Mouse (Mus musculus) macrophage (primary cell): Measurements from ENCODE around the gene Arpp21. TPM values are rescaled to one million over a fixed set of nuclear protein-coding genes. Genes with fewer than 3 reads are reported as not detected.

Experiments used
- H3K27ac ChIP-seq: fragments of 350-480 bp; formaldehyde crosslinking; 2 replicates; pipeline ENCODE4 v1.9.0; 2021
- H3K36me3 ChIP-seq: fragments of 350-480 bp; formaldehyde crosslinking; 2 replicates; pipeline ENCODE4 v1.9.0; 2021; ENCODE audit errors: inconsistent target
- H3K4me3 ChIP-seq: fragments of 350-480 bp; formaldehyde crosslinking; 2 replicates; pipeline ENCODE4 v1.9.0; 2021; ENCODE audit errors: inconsistent target
- H3K79me2 ChIP-seq: fragments of 350-480 bp; formaldehyde crosslinking; 2 replicates; pipeline ENCODE4 v1.9.0; 2021; ENCODE audit errors: inconsistent target
- WGBS: methylation state at CpG from one replicate; pipeline ENCODE4 v1.1.7; 2026; ENCODE audit warnings: inconsistent platforms; ENCODE audit not compliant: missing documents; 5-methylcytosine and 5-hydroxymethylcytosine counted together
- polyA plus RNA-seq: library from polyadenylated mRNA; stranded (reverse); fragments of 250-400 nt; gene quantifications from 3 replicates; pipeline ENCODE4 v1.2.4, GENCODE M21; 2018; ENCODE audit warnings: inconsistent platforms
- total RNA-seq, 78 experiments: library from RNA; depleted of rRNA; stranded (reverse); fragments of 250-400 nt; gene quantifications; 1 replicate in 9 of 78; 2 replicates in 24 of 78; 3 replicates in 43 of 78; 4 replicates in 2 of 78; pipeline ENCODE4 v1.2.4; 2018; ENCODE audit warnings: inconsistent platforms in 56 of 78

Arpp21 gene
- total RNA-seq (2018; cell fraction: chromatin; rRNA removed) = not detected
- total RNA-seq (2018; cell fraction: cytosol; rRNA removed) = not detected
- total RNA-seq (2018; cell fraction: nucleus; rRNA removed) = under 1 TPM in 1 of 26 experiments, not detected in 25; 0.75 TPM
- 0.19 TPM in 1 of 3 replicates, not detected in the others for polyA plus RNA-seq

- Histone ChIP-seq H3K27ac (no peak within 1 kb of the TSS), H3K4me3 (no peak within 1 kb of the TSS), H3K79me2 (no peaks in the 10 kb centered on the region), H3K36me3 (no peaks in the 10 kb centered on the region)
- WGBS = 57% methylated on average over 16 of the region's 16 CpGs
Measured at GRCm38 (mm10) chr9:112235696-112236397, at the start of gene Arpp21. Gene Arpp21, minus strand, starts transcription at chr9:112235938.

GRCm38 (mm10) chr9:112272426-112272969 is 36.8 kb upstream of the Arpp21 start:
- no peak overlapping the region for H3K4me3 ChIP-seq
- no peaks in the 10 kb centered on the region for H3K36me3 ChIP-seq
- no peak overlapping the region for H3K27ac ChIP-seq
- 23% methylated on average over 8 of the region's 8 CpGs for WGBS
- no peaks in the 10 kb centered on the region for H3K79me2 ChIP-seq

GRCm38 (mm10) chr9:112264982-112265641 is 29.4 kb upstream of the Arpp21 start:
- Histone ChIP-seq H3K4me3 (no peak overlapping the region), H3K36me3 (no peaks in the 10 kb centered on the region), H3K79me2 (no peaks in the 10 kb centered on the region), H3K27ac (no peak overlapping the region)
- 92% methylated on average over 4 of the region's 4 CpGs for WGBS

- H3K27ac ChIP-seq = no peak overlapping the region
- WGBS = 92% methylated on average over 16 of the region's 16 CpGs
- no peak overlapping the region for H3K4me3 ChIP-seq
- H3K36me3 ChIP-seq = no peaks in the 10 kb centered on the region
- no peaks in the 10 kb centered on the region for H3K79me2 ChIP-seq
Measured at GRCm38 (mm10) chr9:112261986-112262901, 26.5 kb upstream of the Arpp21 start.

- no peak overlapping the region for H3K27ac ChIP-seq
- H3K36me3 ChIP-seq = no peaks in the 10 kb centered on the region
- no peaks in the 10 kb centered on the region for H3K79me2 ChIP-seq
- no peak overlapping the region for H3K4me3 ChIP-seq
- WGBS = 90% methylated on average over 2 of the region's 2 CpGs
Measured at GRCm38 (mm10) chr9:112261556-112261955, 25.8 kb upstream of the Arpp21 start.

- H3K27ac ChIP-seq = no peak overlapping the region
- H3K4me3 ChIP-seq = no peak overlapping the region
- no peaks in the 10 kb centered on the region for H3K79me2 ChIP-seq
- 87% methylated on average over 2 of the region's 2 CpGs for WGBS
- H3K36me3 ChIP-seq = no peaks in the 10 kb centered on the region
Measured at GRCm38 (mm10) chr9:112260696-112261095, 25.0 kb upstream of the Arpp21 start.

GRCm38 (mm10) chr9:112258560-112258959 is 22.8 kb upstream of the Arpp21 start:
- no peaks in the 10 kb centered on the region for H3K79me2 ChIP-seq
- no peak overlapping the region for H3K27ac ChIP-seq
- no peaks in the 10 kb centered on the region for H3K36me3 ChIP-seq
- 81% methylated on average over 1 of the region's 1 CpGs for WGBS
- no peak overlapping the region for H3K4me3 ChIP-seq

GRCm38 (mm10) chr9:112255971-112256370 is 20.2 kb upstream of the Arpp21 start:
- no peaks in the 10 kb centered on the region for H3K79me2 ChIP-seq
- no peaks in the 10 kb centered on the region for H3K36me3 ChIP-seq
- WGBS = 80% methylated on average over 2 of the region's 2 CpGs
- H3K4me3 ChIP-seq = no peak overlapping the region
- H3K27ac ChIP-seq = no peak overlapping the region

GRCm38 (mm10) chr9:112253730-112254129 is 18.0 kb upstream of the Arpp21 start:
- 87% methylated on average over 1 of the region's 1 CpGs for WGBS
- Histone ChIP-seq H3K27ac (no peak overlapping the region), H3K36me3 (no peaks in the 10 kb centered on the region), H3K79me2 (no peaks in the 10 kb centered on the region), H3K4me3 (no peak overlapping the region)

- WGBS = 89% methylated on average over 3 of the region's 3 CpGs
- Histone ChIP-seq H3K79me2 (no peaks in the 10 kb centered on the region), H3K36me3 (no peaks in the 10 kb centered on the region), H3K27ac (no peak overlapping the region), H3K4me3 (no peak overlapping the region)
Measured at GRCm38 (mm10) chr9:112251857-112252256, 16.1 kb upstream of the Arpp21 start.

- 94% methylated on average over 5 of the region's 5 CpGs for whole genome bisulfite sequencing
- Histone ChIP-seq H3K4me3 (no peak overlapping the region), H3K79me2 (no peaks in the 10 kb centered on the region), H3K36me3 (no peaks in the 10 kb centered on the region), H3K27ac (no peak overlapping the region)
Measured at GRCm38 (mm10) chr9:112251339-112251738, 15.6 kb upstream of the Arpp21 start.

- H3K4me3 ChIP-seq = no peak overlapping the region
- H3K79me2 ChIP-seq = no peaks in the 10 kb centered on the region
- WGBS = 79% methylated on average over 4 of the region's 4 CpGs
- H3K36me3 ChIP-seq = no peaks in the 10 kb centered on the region
- H3K27ac ChIP-seq = no peak overlapping the region
Measured at GRCm38 (mm10) chr9:112249753-112250152, 14.0 kb upstream of the Arpp21 start.

GRCm38 (mm10) chr9:112247183-112247582 is 11.4 kb upstream of the Arpp21 start:
- no peak overlapping the region for H3K4me3 ChIP-seq
- no peaks in the 10 kb centered on the region for H3K36me3 ChIP-seq
- no peak overlapping the region for H3K27ac ChIP-seq
- no peaks in the 10 kb centered on the region for H3K79me2 ChIP-seq
- 97% methylated on average over 2 of the region's 2 CpGs for WGBS

GRCm38 (mm10) chr9:112238168-112238567 is 2.4 kb upstream of the Arpp21 start:
- Histone ChIP-seq H3K4me3 (no peak overlapping the region), H3K27ac (no peak overlapping the region), H3K36me3 (no peaks in the 10 kb centered on the region), H3K79me2 (no peaks in the 10 kb centered on the region)
- WGBS = 95% methylated on average over 9 of the region's 9 CpGs
